Mouse (Mus musculus): ENCODE results near the gene Prkn. TPM values are rescaled to one million over a fixed set of nuclear protein-coding genes. Genes with fewer than 3 reads are reported as not detected.

The Prkn gene
- polyA plus RNA-seq, 1 experiment from 2014 or later, result 2.2 TPM

GRCm38 (mm10) chr17:11087088-11087487 is 246.9 kb downstream of the Prkn start:
- Histone ChIP-seq H3K4me1 (ENCODE audit: control insufficient read depth, insufficient read depth, low read length) (no peaks in the 10 kb centered on the region), H3K27me3 (ENCODE audit: control insufficient read depth, insufficient read depth, low read length) (no peaks in the 10 kb centered on the region), H3K4me3 (replicated peaks; ENCODE audit: low read length) (no peak overlapping the region), H3K4me2 (ENCODE audit: low read depth, low read length) (no peak overlapping the region), H3K9ac (ENCODE audit: low read length) (no peak overlapping the region), H3K27ac (ENCODE audit: low read length) (no peak overlapping the region), H3K9me3 (replicated peaks; ENCODE audit: control insufficient read depth, low read length) (no peaks in the 10 kb centered on the region), H3K36me3 (ENCODE audit: control insufficient read depth, insufficient read depth, low read length) (no peaks in the 10 kb centered on the region)
- WGBS, result 49% methylated on average over 5 of the region's 5 CpGs
- ATAC-seq (ENCODE audit: insufficient read depth, low FRiP score), result no peak

DNA sequence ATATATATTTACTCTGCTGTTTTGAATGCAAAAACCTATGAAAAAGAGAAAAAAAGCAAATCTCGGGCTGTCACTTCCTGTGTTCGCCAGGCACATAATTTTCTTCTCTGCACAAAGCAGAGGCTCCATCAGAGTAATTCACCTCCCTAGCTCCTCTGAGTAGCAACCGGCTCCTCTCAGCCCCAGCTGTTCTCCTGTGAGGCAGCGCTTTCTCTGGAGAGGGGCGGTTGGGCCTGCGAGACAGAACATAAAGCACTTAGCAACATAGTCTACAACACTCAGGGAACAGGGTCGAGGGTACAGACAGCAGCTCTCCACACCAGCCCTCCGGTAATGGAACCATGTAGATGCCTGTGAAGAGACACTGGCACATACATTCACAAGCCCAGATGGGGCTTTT is 247.6 kb downstream of the Prkn start:
- 39% methylated on average over 8 of the region's 8 CpGs for WGBS
- H3K27ac ChIP-seq (ENCODE audit: low read length), result no peak overlapping the region
- H3K4me1 ChIP-seq (ENCODE audit: control insufficient read depth, insufficient read depth, low read length), result no peaks in the 10 kb centered on the region
- no peak overlapping the region for H3K4me3 ChIP-seq (replicated peaks; ENCODE audit: low read length)
- H3K9ac ChIP-seq (ENCODE audit: low read length), result no peak overlapping the region
- ATAC-seq (ENCODE audit: insufficient read depth, low FRiP score), result no peak
- no peak overlapping the region for H3K4me2 ChIP-seq (ENCODE audit: low read depth, low read length)
- H3K27me3 ChIP-seq (ENCODE audit: control insufficient read depth, insufficient read depth, low read length), result no peaks in the 10 kb centered on the region
- H3K36me3 ChIP-seq (ENCODE audit: control insufficient read depth, insufficient read depth, low read length), result no peaks in the 10 kb centered on the region
- H3K9me3 ChIP-seq (replicated peaks; ENCODE audit: control insufficient read depth, low read length), result no peaks in the 10 kb centered on the region

GRCm38 (mm10) chr17:11089361-11089760 is 249.2 kb downstream of the Prkn start:
- 68% methylated on average over 6 of the region's 6 CpGs for WGBS
- H3K27me3 ChIP-seq (ENCODE audit: control insufficient read depth, insufficient read depth, low read length), result no peaks in the 10 kb centered on the region

DNA sequence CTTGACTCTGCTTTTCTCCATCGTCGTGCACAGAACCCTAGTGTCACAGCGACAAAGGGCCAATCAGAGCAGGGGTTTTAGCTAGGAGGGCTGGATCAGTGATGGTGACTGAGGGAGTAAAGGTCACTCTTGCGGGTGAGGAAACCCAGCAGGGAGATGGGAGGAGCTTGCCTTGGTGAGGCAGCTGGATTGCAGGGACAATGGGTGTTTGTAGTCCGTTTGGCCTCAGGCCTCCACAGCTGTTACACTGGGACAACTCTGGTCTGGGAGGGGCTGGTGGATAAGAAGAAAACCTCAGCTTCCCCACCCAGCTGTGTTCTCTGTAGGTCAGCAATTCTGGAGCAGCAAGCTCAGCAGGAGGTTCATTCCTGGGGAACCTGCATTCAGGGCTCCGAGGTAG is 252.7 kb downstream of the Prkn start:
- peak; percentile 53 for ATAC-seq (ENCODE audit: insufficient read depth, low FRiP score)
- Histone ChIP-seq H3K9me3 (replicated peaks; ENCODE audit: control insufficient read depth, low read length) (0 out of 2 replicates have a peak, but pooled peaks cover 3% of the 10 kb centered on the region), H3K4me3 (replicated peaks; ENCODE audit: low read length) (no peak overlapping the region), H3K36me3 (ENCODE audit: control insufficient read depth, insufficient read depth, low read length) (no peaks in the 10 kb centered on the region), H3K4me1 (ENCODE audit: control insufficient read depth, insufficient read depth, low read length) (0 out of 2 replicates have a peak, but pooled peaks cover 4% of the 10 kb centered on the region), H3K9ac (ENCODE audit: low read length) (no peak overlapping the region), H3K4me2 (ENCODE audit: low read depth, low read length) (no peak overlapping the region), H3K27ac (ENCODE audit: low read length) (no peak overlapping the region), H3K27me3 (ENCODE audit: control insufficient read depth, insufficient read depth, low read length) (no peaks in the 10 kb centered on the region)
- 47% methylated on average over 6 of the region's 6 CpGs for WGBS

More at GRCm38 (mm10) chr17:11089361-11089760, 249.2 kb downstream of the Prkn start:
- Histone ChIP-seq H3K36me3 (ENCODE audit: control insufficient read depth, insufficient read depth, low read length) (no peaks in the 10 kb centered on the region), H3K4me1 (ENCODE audit: control insufficient read depth, insufficient read depth, low read length) (0 out of 2 replicates have a peak, but pooled peaks cover 4% of the 10 kb centered on the region), H3K9ac (ENCODE audit: low read length) (no peak overlapping the region), H3K4me2 (ENCODE audit: low read depth, low read length) (no peak overlapping the region), H3K9me3 (replicated peaks; ENCODE audit: control insufficient read depth, low read length) (no peaks in the 10 kb centered on the region), H3K4me3 (replicated peaks; ENCODE audit: low read length) (no peak overlapping the region), H3K27ac (ENCODE audit: low read length) (no peak overlapping the region)
- ATAC-seq (ENCODE audit: insufficient read depth, low FRiP score), result no peak

DNA sequence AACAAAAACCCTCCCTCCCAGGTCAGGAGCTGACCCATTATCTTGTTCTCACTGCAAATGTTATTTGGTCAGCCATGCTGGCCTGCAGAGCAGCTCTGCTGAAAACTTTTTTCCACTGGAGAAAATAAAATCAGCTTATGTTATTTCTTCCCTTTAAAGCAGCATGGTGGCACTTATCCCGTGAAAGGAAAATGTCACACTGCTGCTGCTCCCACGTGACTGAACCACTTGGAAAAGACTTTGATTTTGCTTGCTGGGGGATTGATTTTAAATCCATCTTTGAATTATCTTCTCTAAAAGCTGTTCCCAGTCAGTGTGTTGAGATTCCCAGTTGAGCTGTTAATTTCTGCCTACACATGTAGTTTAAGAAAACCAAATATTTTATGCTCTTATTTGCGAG is 253.1 kb downstream of the Prkn start:
- H3K9me3 ChIP-seq (replicated peaks; ENCODE audit: control insufficient read depth, low read length), result 0 out of 2 replicates have a peak, but pooled peaks cover 3% of the 10 kb centered on the region
- no peak for ATAC-seq (ENCODE audit: insufficient read depth, low FRiP score)
- H3K4me1 ChIP-seq (ENCODE audit: control insufficient read depth, insufficient read depth, low read length), result 0 out of 2 replicates have a peak, but pooled peaks cover 4% of the 10 kb centered on the region
- H3K36me3 ChIP-seq (ENCODE audit: control insufficient read depth, insufficient read depth, low read length), result no peaks in the 10 kb centered on the region
- H3K27ac ChIP-seq (ENCODE audit: low read length), result no peak overlapping the region
- H3K4me3 ChIP-seq (replicated peaks; ENCODE audit: low read length), result no peak overlapping the region
- WGBS, result 56% methylated on average over 3 of the region's 3 CpGs
- no peaks in the 10 kb centered on the region for H3K27me3 ChIP-seq (ENCODE audit: control insufficient read depth, insufficient read depth, low read length)
- H3K9ac ChIP-seq (ENCODE audit: low read length), result no peak overlapping the region
- no peak overlapping the region for H3K4me2 ChIP-seq (ENCODE audit: low read depth, low read length)

GRCm38 (mm10) chr17:11107007-11107406 is 266.8 kb downstream of the Prkn start:
- no peak for ATAC-seq (ENCODE audit: insufficient read depth, low FRiP score)
- WGBS, result 76% methylated on average over 3 of the region's 3 CpGs
- H3K27me3 ChIP-seq (ENCODE audit: control insufficient read depth, insufficient read depth, low read length), result no peaks in the 10 kb centered on the region

DNA sequence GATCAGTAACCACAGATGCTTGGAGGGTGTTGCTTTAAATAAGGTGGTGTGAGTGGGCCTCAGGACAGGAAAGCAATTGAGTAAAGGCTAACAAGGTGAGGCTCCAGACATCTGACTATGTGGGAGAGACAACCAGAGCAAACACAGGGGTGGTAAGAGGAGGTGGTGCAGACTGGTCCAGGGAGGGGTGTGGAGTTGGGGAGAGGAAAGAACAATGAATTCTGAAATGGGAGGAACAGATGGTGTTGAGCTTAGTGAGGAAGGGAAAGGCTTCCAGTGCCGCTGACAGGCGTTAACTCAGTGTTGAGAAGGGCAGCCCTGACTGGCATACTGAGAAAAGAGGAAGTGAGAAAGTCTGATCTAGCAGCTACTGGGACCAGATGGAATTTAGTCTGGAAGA is 267.7 kb downstream of the Prkn start:
- ATAC-seq (ENCODE audit: insufficient read depth, low FRiP score), result no peak
- 61% methylated on average over 2 of the region's 2 CpGs for WGBS
- Histone ChIP-seq H3K4me3 (replicated peaks; ENCODE audit: low read length) (no peak overlapping the region), H3K27me3 (ENCODE audit: control insufficient read depth, insufficient read depth, low read length) (no peaks in the 10 kb centered on the region), H3K9ac (ENCODE audit: low read length) (no peak overlapping the region), H3K9me3 (replicated peaks; ENCODE audit: control insufficient read depth, low read length) (no peaks in the 10 kb centered on the region), H3K4me2 (ENCODE audit: low read depth, low read length) (no peak overlapping the region), H3K36me3 (ENCODE audit: control insufficient read depth, insufficient read depth, low read length) (no peaks in the 10 kb centered on the region), H3K27ac (ENCODE audit: low read length) (no peak overlapping the region), H3K4me1 (ENCODE audit: control insufficient read depth, insufficient read depth, low read length) (no peaks in the 10 kb centered on the region)

More at GRCm38 (mm10) chr17:11107007-11107406, 266.8 kb downstream of the Prkn start:
- Histone ChIP-seq H3K4me3 (replicated peaks; ENCODE audit: low read length) (no peak overlapping the region), H3K9ac (ENCODE audit: low read length) (no peak overlapping the region), H3K36me3 (ENCODE audit: control insufficient read depth, insufficient read depth, low read length) (no peaks in the 10 kb centered on the region), H3K4me2 (ENCODE audit: low read depth, low read length) (no peak overlapping the region), H3K9me3 (replicated peaks; ENCODE audit: control insufficient read depth, low read length) (no peaks in the 10 kb centered on the region), H3K4me1 (ENCODE audit: control insufficient read depth, insufficient read depth, low read length) (no peaks in the 10 kb centered on the region), H3K27ac (ENCODE audit: low read length) (no peak overlapping the region)

DNA sequence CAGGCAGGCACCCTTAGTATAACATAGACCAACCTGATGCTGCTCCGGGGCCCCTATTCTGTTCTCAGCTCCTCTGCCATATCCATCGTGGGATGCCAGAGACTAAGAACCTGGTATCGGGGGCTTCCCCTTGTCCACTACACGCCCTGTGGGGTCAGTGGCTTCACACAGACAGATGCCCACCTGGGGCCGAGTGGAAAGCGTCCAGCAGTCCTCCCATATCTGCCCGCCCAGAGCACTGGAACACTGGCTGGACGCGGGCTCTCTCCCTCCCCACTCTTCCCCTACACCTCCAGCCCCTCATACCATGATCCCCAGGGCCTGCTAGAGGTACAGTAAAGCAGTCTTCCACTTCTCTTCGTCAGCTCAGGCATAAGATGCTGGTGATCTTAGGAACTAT is 277.3 kb downstream of the Prkn start:
- H3K27ac ChIP-seq (ENCODE audit: low read length), result no peak overlapping the region
- ATAC-seq (ENCODE audit: insufficient read depth, low FRiP score), result no peak
- H3K4me3 ChIP-seq (replicated peaks; ENCODE audit: low read length), result no peak overlapping the region
- no peaks in the 10 kb centered on the region for H3K27me3 ChIP-seq (ENCODE audit: control insufficient read depth, insufficient read depth, low read length)
- H3K9ac ChIP-seq (ENCODE audit: low read length), result no peak overlapping the region
- H3K4me1 ChIP-seq (ENCODE audit: control insufficient read depth, insufficient read depth, low read length), result no peaks in the 10 kb centered on the region
- 78% methylated on average over 10 of the region's 10 CpGs for WGBS
- no peaks in the 10 kb centered on the region for H3K36me3 ChIP-seq (ENCODE audit: control insufficient read depth, insufficient read depth, low read length)
- H3K9me3 ChIP-seq (replicated peaks; ENCODE audit: control insufficient read depth, low read length), result no peaks in the 10 kb centered on the region
- no peak overlapping the region for H3K4me2 ChIP-seq (ENCODE audit: low read depth, low read length)

- H3K27me3 ChIP-seq (ENCODE audit: control insufficient read depth, insufficient read depth, low read length), result no peaks in the 10 kb centered on the region
- H3K9ac ChIP-seq (ENCODE audit: low read length), result no peak overlapping the region
- ATAC-seq (ENCODE audit: insufficient read depth, low FRiP score), result no peak
- no peaks in the 10 kb centered on the region for H3K4me1 ChIP-seq (ENCODE audit: control insufficient read depth, insufficient read depth, low read length)
- no peak overlapping the region for H3K27ac ChIP-seq (ENCODE audit: low read length)
- H3K9me3 ChIP-seq (replicated peaks; ENCODE audit: control insufficient read depth, low read length), result no peaks in the 10 kb centered on the region
- no peaks in the 10 kb centered on the region for H3K36me3 ChIP-seq (ENCODE audit: control insufficient read depth, insufficient read depth, low read length)
- H3K4me3 ChIP-seq (replicated peaks; ENCODE audit: low read length), result no peak overlapping the region
- 72% methylated on average over 7 of the region's 7 CpGs for WGBS
- no peak overlapping the region for H3K4me2 ChIP-seq (ENCODE audit: low read depth, low read length)
These were observed 283.9 kb downstream of the Prkn start for GRCm38 (mm10) chr17:11124048-11124447.

- 63% methylated on average over 1 of the region's 1 CpGs for WGBS
These were observed 287.0 kb downstream of the Prkn start for GRCm38 (mm10) chr17:11127217-11127616.

More at GRCm38 (mm10) chr17:11127217-11127616, 287.0 kb downstream of the Prkn start:
- H3K27me3 ChIP-seq (ENCODE audit: control insufficient read depth, insufficient read depth, low read length), result no peaks in the 10 kb centered on the region
- ATAC-seq (ENCODE audit: insufficient read depth, low FRiP score), result no peak
- no peaks in the 10 kb centered on the region for H3K9me3 ChIP-seq (replicated peaks; ENCODE audit: control insufficient read depth, low read length)
- no peaks in the 10 kb centered on the region for H3K36me3 ChIP-seq (ENCODE audit: control insufficient read depth, insufficient read depth, low read length)
- H3K27ac ChIP-seq (ENCODE audit: low read length), result no peak overlapping the region
- H3K4me2 ChIP-seq (ENCODE audit: low read depth, low read length), result no peak overlapping the region
- no peak overlapping the region for H3K9ac ChIP-seq (ENCODE audit: low read length)
- no peaks in the 10 kb centered on the region for H3K4me1 ChIP-seq (ENCODE audit: control insufficient read depth, insufficient read depth, low read length)
- H3K4me3 ChIP-seq (replicated peaks; ENCODE audit: low read length), result no peak overlapping the region

Measured in stomach, embryonic 16.5 days (tissue).